Mouse (Mus musculus): ENCODE data around the gene Csrp2. TPM values are rescaled to one million over a fixed set of nuclear protein-coding genes. Genes with fewer than 3 reads are reported as not detected.

Csrp2 gene
- total RNA-seq, 1 experiment: 252 TPM

GRCm38 (mm10) chr10:110942806-110943205 lies 23.2 kb downstream of the Csrp2 start:
- TF ChIP-seq ZNF384 (IDR thresholded peaks at IDR 0.05; ENCODE audit: low read depth, low read length): no peak
- no peak for TF ChIP-seq CHD2 (IDR thresholded peaks at IDR 0.05; ENCODE audit: low read depth, low read length)
- no peak for TF ChIP-seq MAFK (IDR thresholded peaks at IDR 0.05; ENCODE audit: insufficient read depth, low read depth, low read length)
- no peak for TF ChIP-seq ZC3H11A (IDR thresholded peaks at IDR 0.05; ENCODE audit: borderline replicate concordance, low read depth, low read length)
- no peak for TF ChIP-seq HCFC1 (IDR thresholded peaks at IDR 0.05; ENCODE audit: borderline replicate concordance, insufficient read depth, low read length)
- peaks cover 0 to 5% of the 10 kb centered on the region in 2 experiments; a peak in 2 of 4 replicates for H3K4me1 ChIP-seq (ENCODE audit: control insufficient read depth in 2 of 2, insufficient read depth in 2 of 2, low read length in 2 of 2, poor library complexity in 1 of 2)
- in situ Hi-C loops (cut with MboI; ENCODE audit: low sequenced_read_pairs in 2 of 2, unreplicated experiment in 2 of 2): no loop called here
- H3K36me3 ChIP-seq (ENCODE audit: control insufficient read depth, insufficient read depth, low read length, poor library complexity, severe bottlenecking): peaks cover 29% of the 10 kb centered on the region
- no peak for DNase-seq (ENCODE audit: low read depth, low spot score)
- H3K4me3 ChIP-seq (ENCODE audit: insufficient read depth in 1 of 2, low read depth in 1 of 2, low read length in 2 of 2, poor library complexity in 1 of 2, severe bottlenecking in 1 of 2): no peak overlapping the region
- no peak overlapping the region for H3K9ac ChIP-seq (ENCODE audit: insufficient read depth, low read depth, low read length, poor library complexity, severe bottlenecking)
- no peaks in the 10 kb centered on the region for H3K9me3 ChIP-seq (ENCODE audit: control insufficient read depth, insufficient read depth, low read depth, low read length)
- H3K27ac ChIP-seq (ENCODE audit: insufficient read depth, low read depth, low read length, poor library complexity, severe bottlenecking): no peak overlapping the region

- no peak for TF ChIP-seq CHD2 (IDR thresholded peaks at IDR 0.05; ENCODE audit: low read depth, low read length)
Measured at GRCm38 (mm10) chr10:110944175-110944574, 24.6 kb downstream of the Csrp2 start.

GRCm38 (mm10) chr10:110945966-110946365 lies 26.4 kb downstream of the Csrp2 start:
- no peak for DNase-seq (ENCODE audit: low read depth, low spot score)
- no peak for TF ChIP-seq CHD2 (IDR thresholded peaks at IDR 0.05; ENCODE audit: low read depth, low read length)
- no peak for TF ChIP-seq ZC3H11A (IDR thresholded peaks at IDR 0.05; ENCODE audit: borderline replicate concordance, low read depth, low read length)
- TF ChIP-seq ZNF384 (IDR thresholded peaks at IDR 0.05; ENCODE audit: low read depth, low read length): no peak
- no peak for TF ChIP-seq HCFC1 (IDR thresholded peaks at IDR 0.05; ENCODE audit: borderline replicate concordance, insufficient read depth, low read length)
- TF ChIP-seq MAFK (IDR thresholded peaks at IDR 0.05; ENCODE audit: insufficient read depth, low read depth, low read length): no peak
- Histone ChIP-seq H3K4me1 (ENCODE audit: control insufficient read depth in 2 of 2, insufficient read depth in 2 of 2, low read length in 2 of 2, poor library complexity in 1 of 2) (peaks cover 0 to 5% of the 10 kb centered on the region in 2 experiments; a peak in 2 of 4 replicates), H3K27ac (ENCODE audit: insufficient read depth, low read depth, low read length, poor library complexity, severe bottlenecking) (no peak overlapping the region), H3K9me3 (ENCODE audit: control insufficient read depth, insufficient read depth, low read depth, low read length) (no peaks in the 10 kb centered on the region), H3K4me3 (ENCODE audit: insufficient read depth in 1 of 2, low read depth in 1 of 2, low read length in 2 of 2, poor library complexity in 1 of 2, severe bottlenecking in 1 of 2) (no peak overlapping the region), H3K9ac (ENCODE audit: insufficient read depth, low read depth, low read length, poor library complexity, severe bottlenecking) (no peak overlapping the region), H3K36me3 (ENCODE audit: control insufficient read depth, insufficient read depth, low read length, poor library complexity, severe bottlenecking) (peaks cover 17% of the 10 kb centered on the region)
- in situ Hi-C loops (cut with MboI; ENCODE audit: low sequenced_read_pairs in 2 of 2, unreplicated experiment in 2 of 2): no loop called here

More at GRCm38 (mm10) chr10:110944175-110944574, 24.6 kb downstream of the Csrp2 start:
- H3K9me3 ChIP-seq (ENCODE audit: control insufficient read depth, insufficient read depth, low read depth, low read length): no peaks in the 10 kb centered on the region
- H3K9ac ChIP-seq (ENCODE audit: insufficient read depth, low read depth, low read length, poor library complexity, severe bottlenecking): no peak overlapping the region
- peaks cover 19% of the 10 kb centered on the region for H3K36me3 ChIP-seq (ENCODE audit: control insufficient read depth, insufficient read depth, low read length, poor library complexity, severe bottlenecking)
- in situ Hi-C loops (cut with MboI; ENCODE audit: low sequenced_read_pairs in 2 of 2, unreplicated experiment in 2 of 2): no loop called here
- H3K4me1 ChIP-seq (ENCODE audit: control insufficient read depth in 2 of 2, insufficient read depth in 2 of 2, low read length in 2 of 2, poor library complexity in 1 of 2): peaks cover 0 to 5% of the 10 kb centered on the region in 2 experiments; a peak in 2 of 4 replicates
- H3K27ac ChIP-seq (ENCODE audit: insufficient read depth, low read depth, low read length, poor library complexity, severe bottlenecking): no peak overlapping the region
- no peak overlapping the region for H3K4me3 ChIP-seq (ENCODE audit: insufficient read depth in 1 of 2, low read depth in 1 of 2, low read length in 2 of 2, poor library complexity in 1 of 2, severe bottlenecking in 1 of 2)
- no peak for DNase-seq (ENCODE audit: low read depth, low spot score)

- no peak overlapping the region for H3K9ac ChIP-seq (ENCODE audit: insufficient read depth, low read depth, low read length, poor library complexity, severe bottlenecking)
- H3K4me3 ChIP-seq (ENCODE audit: insufficient read depth in 1 of 2, low read depth in 1 of 2, low read length in 2 of 2, poor library complexity in 1 of 2, severe bottlenecking in 1 of 2): no peak overlapping the region
- no peak overlapping the region for H3K27ac ChIP-seq (ENCODE audit: insufficient read depth, low read depth, low read length, poor library complexity, severe bottlenecking)
- in situ Hi-C loops (cut with MboI; ENCODE audit: low sequenced_read_pairs in 2 of 2, unreplicated experiment in 2 of 2): no loop called here
- TF ChIP-seq ZC3H11A (IDR thresholded peaks at IDR 0.05; ENCODE audit: borderline replicate concordance, low read depth, low read length) (no peak), MAFK (IDR thresholded peaks at IDR 0.05; ENCODE audit: insufficient read depth, low read depth, low read length) (no peak), HCFC1 (IDR thresholded peaks at IDR 0.05; ENCODE audit: borderline replicate concordance, insufficient read depth, low read length) (no peak), ZNF384 (IDR thresholded peaks at IDR 0.05; ENCODE audit: low read depth, low read length) (no peak), CHD2 (IDR thresholded peaks at IDR 0.05; ENCODE audit: low read depth, low read length) (no peak)
- H3K36me3 ChIP-seq (ENCODE audit: control insufficient read depth, insufficient read depth, low read length, poor library complexity, severe bottlenecking): peaks cover 11% of the 10 kb centered on the region
- H3K4me1 ChIP-seq (ENCODE audit: control insufficient read depth in 2 of 2, insufficient read depth in 2 of 2, low read length in 2 of 2, poor library complexity in 1 of 2): 0 out of 4 replicates have a peak, but pooled peaks cover 0 to 3% of the 10 kb centered on the region in 2 experiments
- no peak for DNase-seq (ENCODE audit: low read depth, low spot score)
- no peaks in the 10 kb centered on the region for H3K9me3 ChIP-seq (ENCODE audit: control insufficient read depth, insufficient read depth, low read depth, low read length)
Measured at GRCm38 (mm10) chr10:110947574-110947973, 28.0 kb downstream of the Csrp2 start.

GRCm38 (mm10) chr10:110951112-110951511 lies 31.5 kb downstream of the Csrp2 start:
- Histone ChIP-seq H3K36me3 (ENCODE audit: control insufficient read depth, insufficient read depth, low read length, poor library complexity, severe bottlenecking) (peaks cover 4% of the 10 kb centered on the region), H3K4me3 (ENCODE audit: insufficient read depth in 1 of 2, low read depth in 1 of 2, low read length in 2 of 2, poor library complexity in 1 of 2, severe bottlenecking in 1 of 2) (no peak overlapping the region), H3K9ac (ENCODE audit: insufficient read depth, low read depth, low read length, poor library complexity, severe bottlenecking) (no peak overlapping the region), H3K4me1 (ENCODE audit: control insufficient read depth in 2 of 2, insufficient read depth in 2 of 2, low read length in 2 of 2, poor library complexity in 1 of 2) (0 out of 4 replicates have a peak, but pooled peaks cover 0 to 2% of the 10 kb centered on the region in 2 experiments), H3K9me3 (ENCODE audit: control insufficient read depth, insufficient read depth, low read depth, low read length) (no peaks in the 10 kb centered on the region), H3K27ac (ENCODE audit: insufficient read depth, low read depth, low read length, poor library complexity, severe bottlenecking) (no peak overlapping the region)
- in situ Hi-C loops (cut with MboI; ENCODE audit: low sequenced_read_pairs in 2 of 2, unreplicated experiment in 2 of 2): loop anchor here in 1 of 2 experiments (25.0 kb wide), 1 partner anchor 164 kb away; no protein-coding TSS in a partner anchor
- no peak for DNase-seq (ENCODE audit: low read depth, low spot score)
- TF ChIP-seq MAFK (IDR thresholded peaks at IDR 0.05; ENCODE audit: insufficient read depth, low read depth, low read length): no peak
- no peak for TF ChIP-seq CHD2 (IDR thresholded peaks at IDR 0.05; ENCODE audit: low read depth, low read length)
- TF ChIP-seq ZNF384 (IDR thresholded peaks at IDR 0.05; ENCODE audit: low read depth, low read length): no peak
- no peak for TF ChIP-seq ZC3H11A (IDR thresholded peaks at IDR 0.05; ENCODE audit: borderline replicate concordance, low read depth, low read length)
- no peak for TF ChIP-seq HCFC1 (IDR thresholded peaks at IDR 0.05; ENCODE audit: borderline replicate concordance, insufficient read depth, low read length)
